Mouse (Mus musculus) liver, embryonic 15.5 days (tissue): Measurements from ENCODE around the gene Crybg1. TPM values are rescaled to one million over a fixed set of nuclear protein-coding genes. Genes with fewer than 3 reads are reported as not detected.

Experiments
- ATAC-seq: fragments of 200-750 bp; cut with Nextera tagmentation; 2 replicates; pipeline ENCODE4 v1.8.0; 2017; ENCODE audit warnings: moderate number of reproducible peaks, mild to moderate bottlenecking, moderate library complexity; ENCODE audit not compliant: insufficient read depth
- H3K27ac ChIP-seq: fragments of 300-500 bp; sonication (generic); replicated peaks from 2 replicates; pipeline ENCODE4 v1.5.1; 2015; ENCODE audit warnings: mild to moderate bottlenecking, inconsistent platforms
- H3K27me3 ChIP-seq: fragments of 300-500 bp; sonication (generic); 2 replicates; pipeline ENCODE4 v1.6.1; 2015; ENCODE audit warnings: mild to moderate bottlenecking, inconsistent platforms
- H3K36me3 ChIP-seq: fragments of 300-500 bp; sonication (generic); replicated peaks from 2 replicates; pipeline ENCODE4 v1.6.1; 2015; ENCODE audit warnings: moderate library complexity, mild to moderate bottlenecking, inconsistent platforms
- H3K4me1 ChIP-seq: fragments of 300-500 bp; sonication (generic); replicated peaks from 2 replicates; pipeline ENCODE4 v1.6.1; 2015; ENCODE audit warnings: inconsistent platforms
- H3K4me2 ChIP-seq: fragments of 300-500 bp; sonication (generic); 2 replicates; pipeline ENCODE4 v1.6.1; 2015; ENCODE audit warnings: moderate library complexity, mild to moderate bottlenecking, inconsistent platforms
- H3K4me3 ChIP-seq: fragments of 300-500 bp; sonication (generic); replicated peaks from 2 replicates; pipeline ENCODE4 v1.5.1; 2015; ENCODE audit warnings: mild to moderate bottlenecking, inconsistent platforms
- H3K9ac ChIP-seq: fragments of 300-500 bp; sonication (generic); 2 replicates; pipeline ENCODE4 v1.6.1; 2015; ENCODE audit warnings: moderate library complexity, mild to moderate bottlenecking, inconsistent platforms
- H3K9me3 ChIP-seq: fragments of 300-500 bp; sonication (generic); replicated peaks from 2 replicates; pipeline ENCODE4 v1.6.1; 2016; ENCODE audit warnings: inconsistent platforms
- WGBS: fragments of 180-500 bp; shearing (Covaris S2); methylation state at CpG from one replicate; pipeline ENCODE4 v1.1.7; 2015; ENCODE audit warnings: mixed read lengths; ENCODE audit not compliant: insufficient replicate concordance; 5-methylcytosine and 5-hydroxymethylcytosine counted together
- polyA plus RNA-seq: library from polyadenylated mRNA; unstranded; fragments of >200 nt; fragmentation: Nextera tagmentation; extraction: Ambion mirVana; gene quantifications from 2 replicates; pipeline ENCODE4 v1.2.1, GENCODE M21; 2015

Gene Crybg1
- polyA plus RNA-seq, 1 experiment from 2014 or later = 0.62 TPM

DNA sequence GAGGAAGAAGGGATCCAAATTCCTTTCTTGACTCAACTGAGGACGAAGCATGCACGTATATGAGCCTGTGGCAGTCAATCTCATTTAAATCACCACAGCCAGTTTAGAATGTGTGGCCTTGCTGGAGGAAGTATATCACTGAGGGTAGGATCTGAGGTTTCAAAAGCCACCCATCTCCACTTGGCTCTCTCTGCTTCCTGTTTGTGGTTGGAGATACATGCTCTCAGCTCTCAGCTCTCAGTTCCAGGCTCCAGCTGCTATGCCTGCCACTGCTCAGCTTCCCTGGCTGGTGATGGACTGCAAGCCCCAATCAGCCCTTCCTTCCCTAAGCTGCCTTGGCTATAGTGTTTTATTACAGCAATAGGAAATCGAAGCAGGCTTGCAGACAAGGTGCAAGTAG, 119.1 kb downstream of the Crybg1 start:
- 21% methylated on average over 3 of the region's 3 CpGs for WGBS
- Histone ChIP-seq H3K27me3 (no peaks in the 10 kb centered on the region; the same call in 1 of the 2 replicates), H3K9me3 (no peaks in the 10 kb centered on the region), H3K36me3 (no peaks in the 10 kb centered on the region), H3K27ac (no peak overlapping the region), H3K9ac (no peak overlapping the region), H3K4me3 (no peak overlapping the region), H3K4me1 (no peaks in the 10 kb centered on the region), H3K4me2 (no peak overlapping the region)
- no peak for ATAC-seq

DNA sequence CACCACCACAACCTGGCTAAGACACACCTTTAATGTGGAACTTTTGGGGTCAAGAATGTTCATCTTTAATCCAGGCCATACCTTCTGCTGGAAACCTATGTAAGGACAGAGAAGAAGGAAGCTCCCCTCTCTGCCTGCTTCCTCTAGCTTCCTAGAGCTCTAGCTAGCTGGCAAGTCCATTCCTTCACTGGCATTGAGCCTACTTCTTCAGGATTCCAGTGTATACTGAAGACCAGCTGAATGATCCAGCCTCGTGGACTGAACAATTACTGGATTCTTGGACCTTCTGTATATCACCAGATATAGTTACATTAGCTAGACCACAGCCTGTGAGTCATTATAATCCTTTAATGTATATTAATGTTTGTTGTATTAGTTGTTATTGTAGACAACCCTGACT, 121.4 kb downstream of the Crybg1 start:
- no peak overlapping the region for H3K4me2 ChIP-seq
- H3K9me3 ChIP-seq = no peaks in the 10 kb centered on the region
- H3K4me3 ChIP-seq = no peak overlapping the region
- 33% methylated on average over 1 of the region's 1 CpGs for WGBS
- H3K27ac ChIP-seq = no peak overlapping the region
- no peaks in the 10 kb centered on the region for H3K36me3 ChIP-seq
- no peak overlapping the region for H3K9ac ChIP-seq
- no peaks in the 10 kb centered on the region; the same call in 1 of the 2 replicates for H3K27me3 ChIP-seq
- H3K4me1 ChIP-seq = no peaks in the 10 kb centered on the region
- no peak for ATAC-seq

- H3K4me1 ChIP-seq = no peaks in the 10 kb centered on the region
- H3K9me3 ChIP-seq = no peaks in the 10 kb centered on the region
- no peaks in the 10 kb centered on the region; the same call in 1 of the 2 replicates for H3K27me3 ChIP-seq
- ATAC-seq = no peak
- H3K27ac ChIP-seq = no peak overlapping the region
- no peaks in the 10 kb centered on the region for H3K36me3 ChIP-seq
- 71% methylated on average over 1 of the region's 1 CpGs for WGBS
- no peak overlapping the region for H3K4me3 ChIP-seq
- H3K9ac ChIP-seq = no peak overlapping the region
- no peak overlapping the region for H3K4me2 ChIP-seq
These were observed 122.5 kb downstream of the Crybg1 start for GRCm38 (mm10) chr10:44026105-44026504.

- ATAC-seq = no peak
- Histone ChIP-seq H3K4me2 (no peak overlapping the region), H3K4me3 (no peak overlapping the region), H3K9me3 (no peaks in the 10 kb centered on the region), H3K27ac (no peak overlapping the region), H3K36me3 (no peaks in the 10 kb centered on the region), H3K4me1 (no peaks in the 10 kb centered on the region), H3K27me3 (peaks cover 7% of the 10 kb centered on the region; the same call in 1 of the 2 replicates), H3K9ac (no peak overlapping the region)
- 34% methylated on average over 10 of the region's 10 CpGs for WGBS
These were observed 123.9 kb downstream of the Crybg1 start for GRCm38 (mm10) chr10:44024705-44025104.

- Histone ChIP-seq H3K9me3 (no peaks in the 10 kb centered on the region), H3K4me1 (no peaks in the 10 kb centered on the region), H3K36me3 (no peaks in the 10 kb centered on the region), H3K9ac (no peak overlapping the region), H3K4me3 (no peak overlapping the region), H3K27me3 (peaks cover 9% of the 10 kb centered on the region; the same call in 1 of the 2 replicates), H3K27ac (no peak overlapping the region), H3K4me2 (no peak overlapping the region)
- no peak for ATAC-seq
- 52% methylated on average over 4 of the region's 4 CpGs for WGBS
These were observed 128.5 kb downstream of the Crybg1 start for GRCm38 (mm10) chr10:44020141-44020540.

- no peak overlapping the region for H3K4me2 ChIP-seq
These were observed 130.1 kb downstream of the Crybg1 start for GRCm38 (mm10) chr10:44018562-44018961.

GRCm38 (mm10) chr10:44015631-44016030, 133.0 kb downstream of the Crybg1 start:
- 61% methylated on average over 2 of the region's 2 CpGs for WGBS
- no peak overlapping the region for H3K4me3 ChIP-seq

More at GRCm38 (mm10) chr10:44018562-44018961, 130.1 kb downstream of the Crybg1 start:
- no peaks in the 10 kb centered on the region for H3K36me3 ChIP-seq
- H3K4me1 ChIP-seq = no peaks in the 10 kb centered on the region
- H3K9ac ChIP-seq = no peak overlapping the region
- WGBS = 56% methylated on average over 4 of the region's 4 CpGs
- no peak overlapping the region for H3K4me3 ChIP-seq
- H3K27me3 ChIP-seq = peaks cover 9% of the 10 kb centered on the region; the same call in 1 of the 2 replicates
- no peak for ATAC-seq
- H3K27ac ChIP-seq = no peak overlapping the region
- H3K9me3 ChIP-seq = no peaks in the 10 kb centered on the region

GRCm38 (mm10) chr10:44013885-44014284, 134.8 kb downstream of the Crybg1 start:
- Histone ChIP-seq H3K9ac (no peak overlapping the region), H3K4me1 (no peaks in the 10 kb centered on the region), H3K4me3 (no peak overlapping the region), H3K27me3 (peaks cover 16% of the 10 kb centered on the region), H3K9me3 (no peaks in the 10 kb centered on the region), H3K4me2 (no peak overlapping the region), H3K36me3 (no peaks in the 10 kb centered on the region), H3K27ac (no peak overlapping the region)
- ATAC-seq = no peak
- WGBS = 34% methylated on average over 4 of the region's 4 CpGs

More at GRCm38 (mm10) chr10:44015631-44016030, 133.0 kb downstream of the Crybg1 start:
- Histone ChIP-seq H3K9me3 (no peaks in the 10 kb centered on the region), H3K27me3 (peaks cover 16% of the 10 kb centered on the region; the same call in 1 of the 2 replicates), H3K4me2 (no peak overlapping the region), H3K27ac (no peak overlapping the region), H3K9ac (no peak overlapping the region), H3K36me3 (no peaks in the 10 kb centered on the region), H3K4me1 (no peaks in the 10 kb centered on the region)
- no peak for ATAC-seq

DNA sequence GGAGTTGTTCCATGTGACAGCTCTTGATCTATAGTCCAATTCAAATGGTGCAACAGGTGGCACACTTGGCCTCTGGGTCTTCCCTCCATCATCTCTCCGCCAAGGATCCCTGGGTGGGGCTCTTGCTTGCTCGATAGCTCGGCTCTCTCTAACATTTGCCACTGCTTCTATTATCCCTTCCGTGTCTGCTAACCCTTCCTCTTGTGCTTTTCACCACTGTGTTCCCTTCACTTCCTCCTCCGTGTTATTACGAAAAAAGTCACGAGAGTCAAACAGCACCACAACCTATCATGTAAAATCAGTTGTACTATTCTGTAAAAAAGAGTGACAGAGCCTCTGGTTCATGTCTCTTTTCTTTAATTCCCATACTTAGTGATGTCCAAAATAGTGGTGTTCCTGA, 137.2 kb downstream of the Crybg1 start:
- Histone ChIP-seq H3K9me3 (no peaks in the 10 kb centered on the region), H3K4me1 (no peaks in the 10 kb centered on the region; the same call in 1 of the 2 replicates), H3K27ac (no peak overlapping the region), H3K36me3 (no peaks in the 10 kb centered on the region), H3K9ac (no peak overlapping the region), H3K27me3 (peaks cover 41% of the 10 kb centered on the region), H3K4me2 (no peak overlapping the region), H3K4me3 (no peak overlapping the region)
- WGBS = 46% methylated on average over 7 of the region's 7 CpGs
- no peak for ATAC-seq

- Histone ChIP-seq H3K4me3 (no peak overlapping the region), H3K4me2 (no peak overlapping the region), H3K27ac (no peak overlapping the region), H3K9ac (no peak overlapping the region), H3K4me1 (peaks cover 20% of the 10 kb centered on the region), H3K36me3 (no peaks in the 10 kb centered on the region), H3K9me3 (no peaks in the 10 kb centered on the region), H3K27me3 (peaks cover 67% of the 10 kb centered on the region)
- ATAC-seq = no peak
These were observed 139.8 kb downstream of the Crybg1 start for GRCm38 (mm10) chr10:44008808-44009207.

DNA sequence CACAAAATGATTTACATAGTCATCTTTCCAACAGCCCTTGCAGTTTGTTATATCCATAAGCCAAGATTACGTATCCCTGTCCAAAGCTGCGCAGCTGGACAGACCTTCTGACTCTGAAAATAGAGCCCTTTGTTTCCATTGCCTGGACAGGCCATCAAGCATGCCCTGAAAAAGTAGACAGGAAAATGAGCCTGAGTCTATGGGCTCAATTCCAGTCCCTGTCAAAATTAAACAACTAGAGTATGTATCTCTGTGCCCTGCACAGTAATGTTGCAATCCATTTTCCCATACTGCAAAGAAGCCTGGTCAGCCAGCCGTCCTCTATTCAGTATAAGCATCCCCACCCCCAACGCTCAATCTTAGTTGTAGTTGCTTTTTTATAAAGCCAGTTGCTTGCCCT, 141.8 kb downstream of the Crybg1 start:
- H3K27ac ChIP-seq = no peak overlapping the region

More for the DNA sequence above, 141.8 kb downstream of the Crybg1 start:
- Histone ChIP-seq H3K9ac (no peak overlapping the region), H3K9me3 (no peaks in the 10 kb centered on the region), H3K4me1 (peaks cover 30% of the 10 kb centered on the region), H3K36me3 (no peaks in the 10 kb centered on the region), H3K4me3 (no peak overlapping the region), H3K4me2 (no peak overlapping the region), H3K27me3 (peaks cover 84% of the 10 kb centered on the region)
- ATAC-seq = no peak
- WGBS = 63% methylated on average over 4 of the region's 4 CpGs
